Mouse (Mus musculus) adrenal gland, postnatal 36 days (tissue): ENCODE results near the gene Obscn. TPM values are rescaled to one million over a fixed set of nuclear protein-coding genes. Genes with fewer than 3 reads are reported as not detected.
"Not testable (repeated sequence)": the region's sequence is repeated elsewhere in the genome, so short reads cannot be mapped to it uniquely, and the experiment has no call there.

ENCODE experiments used
- DNase-seq, 2 experiments: peaks; one replicate each; pipeline ENCODE4 v3.0.0; 2021; ENCODE audit warnings: mixed read lengths in 1 of 2
- total RNA-seq, 2 experiments: library from RNA; stranded (reverse); gene quantifications; 2 replicates each; pipeline ENCODE4 v1.2.3; 2021

Gene Obscn
- total RNA-seq, 2 experiments from 2014 or later = 0.93 to 0.95 TPM

DNA sequence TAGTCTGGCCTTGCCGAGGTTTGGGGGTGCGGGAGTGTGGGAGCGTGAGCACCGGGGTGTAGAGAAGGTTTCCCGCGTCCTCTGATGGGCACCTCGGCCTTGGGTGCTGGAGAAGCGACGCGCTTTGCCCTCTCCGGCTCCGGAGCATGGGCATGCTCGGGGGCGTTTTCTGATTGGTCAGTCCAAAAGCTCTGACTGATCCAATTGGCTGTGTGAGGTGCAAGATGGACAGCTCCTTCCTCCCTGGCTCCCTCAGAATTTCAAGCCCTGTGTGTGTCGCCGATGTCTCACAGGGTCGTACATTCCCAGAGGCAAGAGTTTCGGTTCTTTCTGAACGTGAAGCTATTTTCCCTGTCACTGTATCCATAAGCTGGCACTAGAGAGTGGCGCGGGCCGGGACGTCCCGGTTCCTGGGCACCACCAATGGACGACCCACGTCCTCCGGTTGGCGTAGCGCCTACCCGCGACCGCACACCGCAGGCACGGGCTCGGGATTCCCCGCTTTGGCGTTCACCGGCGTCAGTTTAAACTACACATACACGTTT is 176.2 kb downstream of the Obscn start:
- DNase-seq = peak; percentile 85 to 88

DNA sequence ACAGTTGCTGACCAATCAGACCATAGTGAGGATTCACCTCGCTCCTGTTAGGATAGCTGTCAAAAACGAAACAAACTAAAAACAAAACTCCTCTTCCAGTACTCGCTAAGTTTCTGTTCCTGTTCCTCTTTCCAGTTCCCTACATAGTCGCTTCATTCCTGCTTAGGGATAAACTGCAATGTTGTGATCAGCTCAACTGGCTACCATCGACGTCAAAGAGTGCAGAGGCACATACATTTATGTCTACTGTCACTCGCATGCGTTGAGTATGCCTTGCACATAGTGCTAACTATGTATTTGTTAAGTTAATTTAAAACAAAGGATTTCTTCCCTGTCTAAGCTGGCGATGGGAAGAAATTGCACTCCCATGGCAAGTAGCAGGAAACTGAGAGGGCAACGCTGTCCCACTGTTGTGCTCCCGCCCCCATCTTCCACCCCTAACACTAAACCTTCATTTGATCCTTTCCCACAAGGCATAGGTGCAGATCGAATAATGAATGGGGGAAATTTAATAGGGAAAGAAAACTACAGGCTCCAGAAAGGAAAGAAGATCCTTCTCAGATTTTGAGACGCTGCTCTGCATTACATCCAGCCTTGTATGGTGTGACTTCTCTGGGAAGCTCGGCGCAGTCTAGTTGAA is 176.9 kb downstream of the Obscn start:
- DNase-seq = no peak

DNA sequence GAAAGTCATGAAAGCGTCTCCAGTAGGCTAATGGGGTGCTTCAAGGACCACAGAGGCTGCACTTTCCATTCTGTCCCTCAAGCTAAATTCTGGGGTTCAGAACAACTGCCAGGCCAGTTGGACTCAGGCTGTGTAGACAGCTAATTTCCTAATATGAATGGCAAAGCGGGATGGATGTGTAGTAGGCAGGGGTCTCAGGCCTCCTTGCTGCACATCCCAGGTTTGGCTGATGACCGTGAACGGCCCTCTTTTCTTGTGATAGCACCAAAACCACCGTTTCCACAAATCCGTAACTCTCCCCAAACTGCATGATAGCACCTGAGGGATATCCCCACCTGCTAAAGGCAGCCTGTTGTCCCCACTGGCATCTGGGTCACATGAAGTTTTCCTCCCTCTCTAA is 177.7 kb downstream of the Obscn start:
- DNase-seq = no peak

DNA sequence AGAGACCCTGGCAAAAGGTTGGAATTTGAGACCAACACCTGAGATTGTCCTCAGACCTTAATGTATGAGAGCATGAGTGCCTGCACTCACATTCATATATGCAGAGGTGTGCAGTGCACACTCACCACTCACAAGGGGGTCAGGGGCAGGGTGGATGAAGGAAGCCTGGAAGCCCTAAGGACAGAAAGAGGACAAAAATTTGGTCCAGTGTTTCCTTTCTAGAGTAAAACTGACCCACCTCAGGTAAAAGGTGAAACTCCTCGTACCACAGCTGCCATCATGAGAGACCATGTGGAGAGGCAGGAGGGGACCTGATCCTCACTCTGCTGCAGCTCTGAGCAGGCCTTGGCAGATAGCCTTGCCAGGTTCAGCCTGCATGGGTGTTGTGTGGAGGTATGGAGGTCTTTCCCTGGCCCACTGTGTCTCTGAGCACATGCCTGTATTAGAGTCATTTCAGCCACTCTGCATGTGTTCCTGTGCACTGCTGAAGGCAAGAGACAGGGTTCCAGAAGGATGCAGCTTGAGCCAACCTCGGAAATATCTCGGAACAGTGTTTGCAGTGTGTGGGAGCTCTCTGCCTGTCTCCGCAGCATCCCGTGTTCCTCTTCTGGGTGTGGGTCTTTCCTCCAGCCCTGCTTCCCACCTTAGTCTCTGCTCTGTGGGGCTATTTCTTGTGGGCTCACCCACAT is 178.8 kb downstream of the Obscn start:
- no peak for DNase-seq

DNA sequence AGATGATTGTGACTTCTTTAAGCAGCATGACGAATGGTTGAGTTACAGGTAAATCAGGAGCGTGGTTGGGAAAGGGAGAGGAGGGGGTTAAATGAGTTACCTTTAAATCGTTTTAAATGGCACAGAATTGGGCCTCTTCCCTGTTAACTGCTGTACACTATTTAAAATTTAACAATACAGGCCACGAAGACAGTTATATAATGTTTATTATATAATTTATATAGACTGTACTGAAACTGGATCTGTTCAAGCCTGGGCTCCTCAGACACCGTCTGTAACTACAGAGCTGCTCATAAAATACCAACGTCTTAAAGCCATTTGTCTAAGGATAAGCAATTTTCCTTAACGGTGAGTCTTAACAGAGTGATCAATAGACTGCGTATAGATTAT is 180.3 kb downstream of the Obscn start:
- no peak for DNase-seq

DNA sequence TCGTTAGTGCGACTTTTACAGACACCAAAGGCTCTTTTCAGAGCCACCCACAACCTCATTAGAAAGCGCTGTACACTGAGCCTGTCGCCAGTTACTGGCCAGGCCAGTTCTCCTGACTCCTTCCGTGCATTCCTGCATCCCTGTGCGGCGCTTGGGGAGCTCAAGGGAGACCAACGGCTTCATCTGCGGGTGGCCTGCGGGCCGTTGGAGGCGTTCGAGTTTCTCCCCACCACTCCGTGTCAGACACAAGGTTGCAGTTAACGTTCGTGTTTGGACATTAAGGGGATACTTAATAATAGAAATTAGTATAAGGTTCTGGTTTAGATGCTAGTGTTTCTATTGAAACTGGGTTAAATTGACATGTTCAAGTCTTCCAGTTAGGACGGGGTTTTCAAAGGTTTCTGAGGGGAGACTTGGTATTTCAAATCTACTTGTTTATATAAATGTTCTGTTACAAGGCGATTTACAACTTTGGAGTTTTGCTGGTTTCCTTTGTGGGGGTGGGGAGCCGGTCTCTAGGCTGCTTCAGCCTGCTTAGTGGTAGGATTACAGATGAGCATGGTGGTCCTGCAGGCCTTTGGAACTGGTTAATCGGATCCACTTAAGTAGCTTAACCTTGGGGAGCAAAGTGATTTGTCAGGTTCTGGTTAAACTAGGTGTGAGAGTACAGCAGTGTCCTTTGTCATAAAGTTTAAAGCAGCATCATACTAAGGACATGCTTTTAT is 180.9 kb downstream of the Obscn start:
- DNase-seq = peak in 1 of 2 experiments; percentile 46

DNA sequence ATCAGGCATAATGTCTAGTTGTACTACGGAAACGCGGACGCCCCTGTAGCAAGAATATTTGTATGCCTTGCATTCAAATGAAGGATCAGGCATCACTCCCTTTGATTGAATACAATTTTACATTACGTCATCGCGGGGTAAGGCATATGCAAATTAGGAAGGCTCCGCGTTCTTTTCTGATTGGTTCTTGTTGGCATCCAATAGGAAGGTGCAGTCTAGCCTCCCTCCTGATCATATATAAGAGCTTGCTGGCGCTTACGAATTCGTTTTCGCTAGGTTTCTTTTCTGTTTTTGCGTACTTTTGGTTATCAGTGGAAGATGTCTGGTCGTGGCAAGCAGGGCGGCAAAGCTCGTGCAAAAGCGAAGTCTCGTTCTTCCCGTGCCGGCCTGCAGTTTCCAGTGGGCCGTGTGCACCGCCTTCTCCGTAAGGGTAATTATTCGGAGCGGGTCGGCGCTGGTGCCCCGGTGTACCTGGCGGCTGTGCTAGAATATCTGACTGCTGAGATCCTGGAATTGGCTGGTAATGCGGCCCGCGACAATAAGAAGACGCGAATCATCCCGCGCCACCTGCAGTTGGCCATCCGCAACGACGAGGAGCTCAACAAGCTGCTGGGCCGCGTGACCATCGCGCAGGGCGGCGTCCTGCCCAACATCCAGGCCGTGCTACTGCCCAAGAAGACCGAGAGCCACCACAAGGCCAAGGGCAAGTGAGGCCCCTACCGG is 181.6 kb downstream of the Obscn start, which contains the start of the genes Hist3h2a and Trim17:
Hist3h2a (plus strand) TSS at position 266 of the 723 bp plus-strand sequence.
Trim17 (plus strand) TSS at position 266 of the 723 bp plus-strand sequence.
- DNase-seq = peak; percentile 83 to 86

DNA sequence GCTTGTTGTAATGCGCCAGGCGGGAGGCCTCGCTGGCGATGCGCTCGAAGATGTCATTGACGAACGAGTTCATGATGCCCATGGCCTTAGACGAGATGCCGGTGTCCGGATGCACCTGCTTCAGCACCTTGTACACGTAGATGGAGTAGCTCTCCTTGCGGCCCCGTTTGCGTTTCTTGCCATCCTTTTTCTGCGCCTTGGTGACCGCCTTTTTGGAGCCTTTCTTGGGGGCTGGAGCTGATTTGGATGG is 182.1 kb downstream of the Obscn start:
- DNase-seq = not testable (repeated sequence)

DNA sequence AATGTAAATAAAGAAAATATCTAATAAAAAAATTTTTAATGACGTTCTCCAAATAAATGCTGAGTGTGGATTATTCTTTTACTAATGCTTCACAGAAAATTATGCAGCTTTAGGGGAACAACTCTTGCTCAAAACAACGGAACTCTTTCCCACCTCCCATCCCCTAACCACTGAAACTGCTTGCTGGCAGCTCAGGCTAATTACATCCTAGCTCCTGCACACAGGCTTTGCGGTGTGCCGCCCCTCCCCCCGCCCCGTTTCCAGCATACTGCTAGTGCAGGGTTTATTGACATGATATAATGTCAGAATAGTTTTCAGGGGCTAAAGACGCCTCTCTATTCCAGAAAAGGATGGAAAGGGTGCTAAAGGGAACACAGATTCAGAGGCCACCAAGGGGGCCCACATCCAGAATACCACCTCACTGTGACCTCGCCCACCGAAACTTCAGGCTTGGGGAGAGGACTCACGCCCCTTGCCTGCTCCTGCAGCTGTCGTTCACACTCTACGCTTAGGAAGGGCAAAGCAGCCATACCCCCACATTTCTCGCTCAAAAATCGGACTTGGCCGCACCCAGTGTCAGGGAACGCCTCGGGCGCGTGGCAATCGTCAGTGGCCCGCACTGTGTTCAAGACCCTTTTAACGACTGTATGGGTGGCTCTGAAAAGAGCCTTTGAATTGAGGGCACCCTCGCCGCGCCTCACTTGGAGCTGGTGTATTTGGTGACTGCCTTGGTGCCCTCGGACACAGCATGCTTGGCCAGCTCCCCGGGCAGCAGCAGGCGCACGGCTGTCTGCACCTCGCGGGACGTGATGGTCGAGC is 182.6 kb downstream of the Obscn start:
- DNase-seq = peak; percentile 24 to 30

DNA sequence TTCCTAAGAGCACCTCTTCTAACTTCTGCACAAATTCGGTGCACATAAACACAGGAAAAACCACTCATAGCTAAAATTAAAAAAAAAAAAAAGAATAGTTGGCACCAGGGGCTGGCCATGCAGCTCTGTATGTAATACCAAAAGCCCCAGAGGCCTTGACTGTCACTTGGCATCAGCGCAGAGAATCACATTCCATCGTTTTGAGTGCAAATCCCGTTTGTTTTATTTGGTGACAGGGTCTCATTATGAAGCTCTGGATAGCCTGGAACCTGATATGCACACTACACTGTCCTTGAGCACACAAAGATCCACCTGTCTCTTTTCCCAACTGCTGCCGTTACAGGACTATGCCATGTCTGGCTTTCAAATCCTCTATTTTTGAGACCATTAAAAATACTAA is 185.0 kb downstream of the Obscn start:
- DNase-seq = no peak

DNA sequence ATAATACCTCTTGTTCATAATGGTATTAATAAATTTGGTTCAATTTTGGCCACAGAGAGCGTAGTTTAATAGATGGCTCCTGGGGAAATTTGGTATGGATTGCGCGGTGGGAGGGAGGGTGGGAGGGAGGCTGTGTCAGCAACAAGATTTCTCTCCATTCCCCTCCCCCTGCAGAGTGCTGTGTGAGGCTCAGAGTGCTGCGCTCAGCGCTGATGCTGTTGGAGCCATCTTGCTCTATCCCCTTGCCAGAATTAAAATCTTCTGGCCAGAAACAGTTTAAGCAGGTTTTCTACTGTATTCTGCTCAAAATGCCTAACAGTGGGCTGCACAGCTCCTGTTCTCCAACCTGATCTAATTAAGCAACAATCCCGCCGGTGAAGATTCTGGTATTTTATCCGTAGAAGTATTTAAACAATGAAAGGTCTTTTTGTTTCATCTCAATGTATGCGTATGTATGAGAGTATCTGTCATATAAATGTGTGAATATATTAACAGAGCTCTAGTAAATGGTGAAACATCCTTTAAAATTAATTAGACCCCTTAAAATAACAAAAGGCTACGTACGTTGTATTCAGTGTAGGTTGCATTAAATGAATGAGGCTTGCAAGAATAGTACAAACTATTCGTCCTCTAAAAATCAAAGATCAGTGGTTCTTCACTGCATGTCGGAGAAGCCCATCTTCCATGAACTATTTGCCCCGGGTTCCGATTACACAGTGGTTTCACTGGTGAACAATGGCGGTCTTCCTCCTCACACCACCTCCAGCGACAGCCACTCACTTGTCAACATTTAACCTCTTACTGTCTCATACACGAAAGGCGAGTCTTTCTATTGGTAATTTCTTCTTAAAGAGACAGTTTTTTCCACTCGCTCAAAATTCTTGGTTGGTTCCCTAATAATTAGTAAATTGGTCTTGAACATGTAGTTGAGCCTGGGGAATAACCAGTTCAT is 186.4 kb downstream of the Obscn start:
- no peak for DNase-seq

DNA sequence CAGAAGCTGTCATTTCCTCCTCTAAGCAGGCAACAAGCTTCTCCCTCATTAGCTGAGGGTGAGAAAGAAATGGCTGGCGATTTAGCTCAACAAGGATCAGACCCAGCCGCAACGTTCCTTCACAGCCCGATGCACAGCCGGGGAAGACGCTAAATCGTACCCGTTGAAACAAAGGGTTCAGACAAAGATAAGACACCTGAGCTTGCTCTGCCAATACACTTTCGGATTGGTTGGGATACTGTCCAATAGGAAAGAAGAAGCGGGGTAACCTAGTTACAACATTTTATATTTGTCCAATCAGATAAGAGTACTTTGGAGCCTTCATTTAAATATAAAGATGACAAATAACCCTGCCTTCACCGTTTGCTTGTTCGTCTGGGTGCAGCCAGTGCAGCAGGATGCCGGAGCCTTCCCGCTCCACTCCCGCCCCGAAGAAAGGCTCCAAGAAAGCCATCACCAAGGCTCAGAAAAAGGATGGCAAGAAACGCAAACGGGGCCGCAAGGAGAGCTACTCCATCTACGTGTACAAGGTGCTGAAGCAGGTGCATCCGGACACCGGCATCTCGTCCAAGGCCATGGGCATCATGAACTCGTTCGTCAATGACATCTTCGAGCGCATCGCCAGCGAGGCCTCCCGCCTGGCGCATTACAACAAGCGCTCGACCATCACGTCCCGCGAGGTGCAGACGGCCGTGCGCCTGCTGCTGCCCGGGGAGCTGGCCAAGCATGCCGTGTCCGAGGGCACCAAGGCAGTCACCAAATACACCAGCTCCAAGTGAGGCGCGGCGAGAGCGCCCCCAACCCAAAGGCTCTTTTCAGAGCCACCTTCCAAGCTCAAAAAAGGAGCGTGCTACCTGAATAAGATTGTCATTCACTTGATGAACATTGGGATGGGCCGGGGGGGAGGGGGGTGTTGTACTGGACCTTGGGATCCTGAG is 187.4 kb downstream of the Obscn start, which contains the start of gene Hist3h2ba:
Hist3h2ba (plus strand) TSS at position 379 of the 938 bp plus-strand sequence.
- peak; percentile 48 to 60 for DNase-seq

DNA sequence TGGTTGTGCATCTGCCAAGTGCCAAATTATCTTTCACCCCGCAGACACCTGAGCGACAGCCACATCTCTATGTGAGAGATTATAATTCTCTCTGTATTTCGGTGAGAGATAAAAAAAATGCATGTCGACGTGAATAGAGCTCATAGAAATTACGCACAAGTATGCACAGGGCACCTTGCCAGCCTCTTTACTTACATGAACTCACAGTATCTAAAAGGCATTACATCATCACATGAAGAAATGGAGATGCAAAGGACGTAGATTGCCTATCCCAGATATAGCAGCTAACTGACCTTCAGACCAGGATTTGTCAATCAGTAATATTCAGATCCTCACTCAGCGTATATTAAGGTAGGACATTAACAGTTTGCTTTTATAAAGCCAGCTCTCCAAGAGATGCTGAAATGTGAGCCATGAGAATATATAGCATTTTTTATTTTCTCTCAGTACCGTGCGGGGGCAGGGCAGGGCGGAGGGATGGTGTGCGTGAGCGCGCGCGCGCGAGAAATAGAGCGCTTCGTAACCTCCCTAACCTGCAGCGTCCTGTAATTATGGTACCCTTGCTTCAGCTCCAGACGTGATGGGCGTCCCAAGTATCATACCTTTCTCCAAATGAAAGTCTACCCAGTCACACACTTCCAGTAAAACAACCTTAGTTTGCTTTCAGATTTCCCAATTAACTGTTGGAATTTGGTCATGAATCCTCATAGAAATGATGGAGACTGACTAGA is 188.2 kb downstream of the Obscn start:
- DNase-seq = no peak

DNA sequence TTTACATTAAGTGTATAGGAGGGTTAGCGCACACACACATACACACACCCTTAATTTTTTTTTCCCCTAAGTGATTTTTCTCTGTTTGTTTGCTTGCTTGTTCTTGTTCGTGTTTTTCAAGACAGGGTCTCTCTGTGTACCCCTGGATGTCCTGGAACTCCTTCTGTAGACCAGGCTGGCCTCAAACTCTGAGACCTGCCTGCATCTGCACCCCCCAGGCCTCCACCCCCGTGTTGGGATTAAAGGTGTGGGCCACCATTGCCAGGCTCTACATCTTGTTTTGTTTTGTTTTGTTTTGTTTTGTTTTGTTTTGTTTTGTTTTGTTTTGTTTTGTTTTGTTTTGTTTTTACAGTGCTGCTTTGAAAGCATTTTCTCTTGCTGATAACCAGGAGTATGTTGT is 188.9 kb downstream of the Obscn start:
- DNase-seq = no peak
